Mouse (Mus musculus) B cell, adult 2 months (primary cell): ENCODE measurements around the gene Gm10382.
"Not testable (repeated sequence)": the region's sequence is repeated elsewhere in the genome, so short reads cannot be mapped to it uniquely, and the experiment has no call there.

Experiments used
- DNase-seq, 2 experiments: peaks; one replicate each; pipeline ENCODE4 v3.0.0; 2022

Gene Gm10382

DNA sequence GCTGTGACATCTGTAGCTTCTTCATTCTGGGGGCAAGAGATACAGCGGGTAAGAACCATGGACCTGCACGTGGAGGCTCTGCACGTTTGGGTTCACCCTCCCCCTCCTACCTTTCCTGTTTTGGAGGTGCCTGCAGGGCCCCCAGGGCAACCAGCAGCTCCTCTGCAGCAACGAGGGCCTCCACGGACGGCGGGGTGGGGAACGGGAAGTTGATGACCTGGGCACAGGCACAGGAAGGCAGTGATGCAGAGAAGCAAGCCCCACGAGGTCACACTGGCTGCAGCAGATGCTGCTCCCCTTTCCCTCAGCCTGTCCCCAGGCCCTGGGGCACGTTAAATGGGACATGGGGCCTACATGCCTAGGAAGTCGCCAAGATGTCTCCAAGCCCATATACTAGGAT lies 30.0 kb downstream of the Gm10382 start:
- peak; percentile 55 to 58 for DNase-seq

DNA sequence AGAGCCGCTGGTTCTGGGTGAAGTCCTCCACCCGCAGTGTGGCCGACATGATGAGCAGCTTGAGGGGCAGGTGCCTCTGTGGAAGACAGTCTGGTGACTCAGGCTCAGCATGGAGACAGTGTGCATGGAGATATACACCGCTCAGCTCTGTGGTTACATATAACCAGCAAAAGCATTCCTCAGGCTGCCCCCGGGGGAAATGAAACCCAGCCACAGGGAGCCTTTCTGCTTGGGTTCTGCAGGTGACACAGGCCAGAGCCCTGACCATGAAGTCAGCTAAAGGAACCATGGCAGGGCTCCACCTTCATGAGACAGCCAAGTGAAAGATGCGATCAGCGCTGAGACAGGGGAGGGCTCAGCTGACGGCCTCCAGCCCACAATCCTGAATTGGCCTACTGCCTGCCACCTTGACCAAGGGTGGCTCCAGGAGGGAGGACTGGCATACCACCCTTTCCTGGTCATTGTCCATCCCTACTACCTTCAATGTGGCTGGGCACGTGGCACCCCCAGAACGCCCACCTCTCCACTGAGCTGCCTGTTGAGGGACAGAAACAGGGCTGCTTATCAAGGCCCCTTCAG lies 36.7 kb downstream of the Gm10382 start:
- no peak for DNase-seq

DNA sequence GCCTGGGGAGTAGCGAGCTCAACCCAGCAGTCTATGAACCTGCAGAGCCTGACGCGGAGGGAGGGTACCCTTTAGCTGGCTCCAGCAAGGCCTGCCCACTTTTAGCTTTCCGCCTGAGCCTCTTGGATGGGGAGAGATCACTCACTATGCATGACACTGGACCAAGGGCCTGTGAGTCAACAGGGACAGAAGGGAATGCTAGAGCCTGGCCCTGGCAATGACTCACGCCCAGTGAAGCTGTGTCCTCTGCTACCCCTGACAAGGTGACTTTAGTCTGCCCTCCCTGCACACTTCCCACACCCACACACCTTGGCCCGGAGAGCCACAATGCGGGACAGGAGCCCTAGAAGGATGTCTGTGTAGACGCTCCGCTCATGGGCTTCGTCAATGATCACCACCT lies 37.2 kb downstream of the Gm10382 start:
- DNase-seq = no peak

DNA sequence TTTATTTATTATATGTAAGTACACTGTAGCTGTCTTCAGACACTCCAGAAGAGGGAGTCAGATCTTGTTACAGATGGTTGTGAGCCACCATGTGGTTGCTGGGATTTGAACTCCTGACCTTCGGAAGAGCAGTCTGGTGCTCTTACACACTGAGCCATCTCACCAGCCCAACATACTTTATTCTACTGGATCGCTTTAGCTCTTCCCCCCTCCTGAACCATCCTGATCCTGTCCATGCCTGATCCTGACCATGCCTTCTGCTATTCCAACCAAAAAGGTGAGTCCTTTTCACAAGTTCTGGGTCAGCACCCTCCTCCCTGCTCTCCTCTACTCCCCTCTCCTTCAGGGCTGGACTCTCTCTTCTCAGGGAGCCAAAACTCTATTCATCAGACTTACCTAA lies 43.2 kb downstream of the Gm10382 start:
- DNase-seq = not testable (repeated sequence)

DNA sequence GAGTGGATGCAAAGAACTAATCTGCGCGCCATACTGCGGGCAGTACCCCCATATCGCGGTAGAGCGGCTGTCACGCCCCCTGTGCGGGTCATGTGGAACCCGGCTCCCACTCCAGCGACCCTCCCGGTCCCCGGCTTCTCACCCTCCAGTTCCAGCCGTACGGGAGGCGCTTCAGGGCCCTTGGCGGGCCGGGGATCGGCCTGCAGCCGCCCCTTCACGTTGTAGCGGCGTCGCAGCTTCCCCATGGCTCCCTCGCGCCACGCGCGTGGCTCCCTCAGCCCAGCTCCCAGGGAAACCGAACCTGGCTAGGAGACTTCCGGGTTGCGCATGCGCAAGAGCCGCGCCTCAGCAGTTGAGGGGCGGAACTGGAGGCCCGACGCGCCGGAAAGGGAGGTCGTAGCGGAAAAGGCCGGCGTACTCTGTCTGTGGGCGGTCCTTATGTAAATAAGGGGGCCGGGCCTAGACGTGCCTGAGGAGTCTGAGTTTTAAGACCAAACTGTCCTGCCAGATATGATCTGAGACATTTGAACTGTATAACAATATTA lies 44.7 kb downstream of the Gm10382 start, which contains the start of gene Dhx37:
Gene Dhx37 (minus strand): TSS at position 329 of the 545 bp plus-strand sequence.
- DNase-seq = peak; percentile 95 to 96

DNA sequence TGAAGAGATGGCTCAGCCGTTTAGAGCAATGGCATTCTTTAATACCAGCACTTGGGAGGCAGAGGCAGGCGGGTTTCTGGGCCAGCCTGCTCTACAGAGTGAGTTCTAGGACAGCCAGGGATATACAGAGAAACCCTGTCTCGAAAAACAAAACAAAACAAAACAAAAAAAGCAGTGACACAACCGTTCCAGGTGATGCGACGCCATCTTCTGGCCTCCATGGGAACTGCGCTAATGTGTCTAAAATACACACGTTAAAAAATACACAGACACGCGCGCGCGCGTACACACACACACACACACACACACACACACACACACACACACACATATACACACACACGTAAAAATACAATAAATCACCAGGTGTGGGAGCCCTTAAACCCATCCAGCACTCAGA lies 45.2 kb downstream of the Gm10382 start:
- peak in 1 of 2 experiments; percentile 60 for DNase-seq
